Mouse (Mus musculus) neural tube, embryonic 10.5 days (tissue): ENCODE data around the gene BC049715.
"Not testable (repeated sequence)": the region's sequence is repeated elsewhere in the genome, so short reads cannot be mapped to it uniquely, and the experiment has no call there.

Experiments
- DNase-seq: peaks from one replicate; pipeline ENCODE4 v3.0.0-alpha.2; 2017; ENCODE audit warnings: low spot score; ENCODE audit errors: extremely low spot score

The BC049715 gene

GRCm38 (mm10) chr6:136827516-136827880, at the start of gene BC049715:
BC049715 (plus strand) TSS chr6:136827626.
- no peak for DNase-seq

DNA sequence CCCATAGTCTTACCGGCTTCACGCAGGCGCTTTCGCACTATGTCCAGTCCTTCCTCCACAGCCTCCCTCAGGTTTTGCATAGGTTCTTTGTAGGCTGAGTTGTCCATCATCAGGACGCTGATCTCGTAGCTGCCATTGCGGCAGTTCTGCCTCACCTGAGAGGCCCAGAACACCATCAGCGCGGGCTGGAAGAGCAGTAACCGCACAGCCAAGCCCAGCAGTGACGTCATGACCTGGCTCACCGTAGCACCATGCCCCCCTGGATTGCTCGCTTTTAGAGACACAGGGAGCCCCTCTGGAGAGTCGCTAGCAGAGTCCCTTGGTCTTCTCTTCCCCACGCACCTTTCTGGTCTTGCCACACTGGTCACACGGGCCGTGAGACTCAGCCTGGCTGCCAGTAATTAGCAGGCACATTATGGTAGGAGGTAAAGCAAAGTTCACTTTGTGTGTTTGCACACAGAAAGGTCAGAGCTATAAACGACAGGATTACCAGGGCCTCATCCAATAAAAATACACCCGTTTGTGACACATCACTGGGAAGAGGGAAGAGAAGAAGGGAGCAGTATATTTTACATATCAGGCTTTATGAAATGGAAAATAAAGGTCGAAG, 45.9 kb upstream of the BC049715 start, which contains the start of gene Gucy2c:
Gucy2c (minus strand) TSS at position 389 of the 610 bp plus-strand sequence.
- DNase-seq = no peak

GRCm38 (mm10) chr6:136782146-136782545, 45.3 kb upstream of the BC049715 start:
- no peak for DNase-seq

DNA sequence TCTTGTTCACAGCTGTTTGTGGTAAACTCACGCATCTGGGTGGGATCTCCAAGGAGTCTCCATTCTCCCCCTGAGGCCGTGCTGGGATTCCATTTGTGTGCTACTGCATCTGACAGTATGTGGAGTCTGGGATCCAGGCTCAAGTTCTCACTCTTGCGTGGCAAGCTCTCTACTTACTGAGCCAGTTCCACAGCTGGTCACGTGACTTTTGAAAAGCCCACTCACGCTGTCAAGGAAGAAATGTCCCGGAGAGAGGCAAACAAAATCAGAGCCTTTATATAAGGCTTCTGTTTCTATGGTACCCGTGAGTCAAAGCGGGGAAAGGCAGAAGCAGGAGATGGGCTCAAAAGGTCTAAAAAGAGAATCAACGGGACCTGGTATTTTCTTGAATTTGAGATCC, 44.7 kb upstream of the BC049715 start:
- no peak for DNase-seq

DNA sequence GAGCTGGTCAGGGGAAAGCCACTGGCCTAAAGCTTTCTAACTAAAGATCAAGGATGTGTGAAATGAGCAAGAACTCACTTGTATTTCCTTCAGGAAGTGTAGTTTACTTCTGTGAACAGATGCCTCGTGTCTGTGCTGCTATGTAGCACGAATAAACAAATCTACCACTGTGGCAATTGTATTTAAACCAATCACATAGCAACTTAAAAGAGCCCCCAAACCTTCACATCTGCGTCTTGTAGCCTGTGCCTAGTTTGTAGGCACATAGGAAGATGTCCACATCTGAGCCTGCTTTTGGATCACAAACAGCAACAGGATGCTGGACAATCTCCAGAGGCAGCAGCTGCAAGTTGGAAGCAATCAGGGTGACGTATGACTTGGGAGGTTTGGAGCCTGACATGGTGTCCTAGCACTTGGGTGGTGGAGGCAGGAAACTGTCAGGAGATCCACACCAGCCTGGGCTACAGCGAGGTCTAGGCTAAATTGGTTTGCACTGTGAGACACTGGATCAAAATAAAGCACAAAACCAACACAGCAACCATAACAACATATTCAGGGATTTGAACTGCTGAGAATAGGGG, 37.9 kb upstream of the BC049715 start:
- no peak for DNase-seq

DNA sequence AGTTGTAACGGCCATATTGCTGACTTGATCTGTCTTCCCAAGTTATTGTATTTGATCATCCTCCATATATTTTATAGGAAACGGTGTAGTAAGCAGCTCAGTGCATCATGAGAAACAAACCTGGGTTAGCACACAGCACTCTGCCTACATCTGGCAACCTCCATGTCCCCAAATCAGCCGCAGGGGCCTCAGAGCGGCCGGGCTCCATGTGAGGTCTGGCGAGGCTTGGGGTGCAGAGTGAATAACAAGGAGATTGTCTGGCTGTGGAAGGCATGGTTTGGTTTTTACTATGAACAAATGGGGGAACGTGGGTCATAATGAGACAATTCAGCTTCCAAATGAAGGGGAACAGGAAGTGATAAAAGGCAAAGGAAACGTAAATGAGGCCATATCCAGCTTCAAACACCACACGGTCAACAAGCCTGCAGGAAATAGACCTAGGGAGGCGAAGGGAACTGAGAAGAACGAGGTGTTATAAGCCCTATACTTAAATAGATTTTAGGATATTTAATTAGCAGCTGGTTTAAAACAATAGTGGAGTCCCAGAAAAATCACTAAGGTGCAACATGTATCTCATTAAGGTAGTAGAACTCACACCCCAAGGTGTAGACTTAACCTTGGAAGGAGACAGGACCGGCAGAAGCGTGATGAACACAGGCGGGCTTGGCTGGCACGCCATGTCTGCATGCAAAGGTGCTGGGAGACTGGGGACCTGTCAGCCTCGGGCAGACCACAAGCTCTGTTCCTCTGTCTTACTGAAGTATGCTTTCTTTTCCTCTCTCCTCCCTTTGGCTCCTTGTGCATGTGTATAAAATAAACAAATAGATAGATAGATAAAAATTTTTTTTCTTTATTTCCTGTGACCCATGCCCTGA, 34.3 kb upstream of the BC049715 start:
- no peak for DNase-seq

GRCm38 (mm10) chr6:136793831-136794525, 33.4 kb upstream of the BC049715 start:
- DNase-seq = peak; percentile 32

GRCm38 (mm10) chr6:136795110-136795509, 32.3 kb upstream of the BC049715 start:
- no peak for DNase-seq

GRCm38 (mm10) chr6:136795850-136796249, 31.6 kb upstream of the BC049715 start:
- DNase-seq = no peak

GRCm38 (mm10) chr6:136797874-136798693, 29.3 kb upstream of the BC049715 start:
- not testable (repeated sequence) for DNase-seq

GRCm38 (mm10) chr6:136800710-136801109, 26.7 kb upstream of the BC049715 start:
- DNase-seq = no peak

DNA sequence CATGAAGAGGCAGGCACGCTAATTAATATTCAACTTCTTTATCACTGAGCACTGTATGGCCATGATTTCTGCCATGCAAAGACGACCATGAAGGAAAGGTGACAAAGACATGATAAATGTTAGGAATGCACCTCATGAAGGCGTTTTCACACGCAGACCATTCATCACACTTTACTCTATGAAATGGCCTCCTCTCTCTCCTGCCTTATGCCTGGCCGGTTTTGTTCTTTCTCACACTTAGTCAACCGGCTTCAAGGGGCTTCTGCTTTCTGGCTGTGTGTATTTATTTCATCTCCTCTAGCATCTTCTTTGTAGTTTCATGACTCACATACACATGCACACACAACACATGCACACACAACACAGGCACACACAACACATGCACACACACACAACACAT, 26.2 kb upstream of the BC049715 start:
- DNase-seq = no peak

DNA sequence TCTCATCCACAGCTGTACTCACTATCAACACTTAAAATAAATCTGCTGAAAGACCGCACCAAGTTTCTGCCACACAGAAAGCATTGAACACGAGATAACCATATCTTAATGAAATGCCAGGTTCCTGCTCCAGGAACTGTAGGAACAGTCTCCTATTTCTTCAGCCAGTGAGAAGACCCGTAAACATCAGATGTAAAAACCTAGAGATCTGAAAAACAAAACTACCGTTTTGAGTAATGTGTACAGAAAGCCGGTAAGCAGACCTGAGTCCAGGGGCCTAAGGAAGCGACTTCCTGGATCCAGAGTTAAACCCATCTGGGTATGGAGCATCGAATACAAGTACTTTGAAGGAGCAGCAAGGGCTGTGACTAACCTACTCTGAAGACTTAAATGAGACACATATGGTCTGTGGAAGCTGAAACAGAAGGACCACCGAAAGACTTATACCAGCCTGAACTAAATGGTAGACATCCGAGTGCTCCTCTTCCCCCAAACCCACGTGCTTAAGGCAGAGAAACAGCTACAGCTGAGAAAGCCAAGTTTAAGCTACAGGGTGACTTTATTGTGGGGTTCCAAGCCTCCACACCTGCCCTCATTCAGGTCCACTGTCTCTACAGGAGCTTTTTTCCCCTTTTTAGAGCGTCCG, 24.2 kb upstream of the BC049715 start:
- no peak for DNase-seq

- DNase-seq = peak; percentile 92
Observed at GRCm38 (mm10) chr6:136803739-136804633, 23.4 kb upstream of the BC049715 start, which contains the start of gene Hist4h4. Hist4h4 (minus strand) TSS chr6:136804415.

- DNase-seq = no peak
Observed at GRCm38 (mm10) chr6:136804705-136805408, 22.6 kb upstream of the BC049715 start.

DNA sequence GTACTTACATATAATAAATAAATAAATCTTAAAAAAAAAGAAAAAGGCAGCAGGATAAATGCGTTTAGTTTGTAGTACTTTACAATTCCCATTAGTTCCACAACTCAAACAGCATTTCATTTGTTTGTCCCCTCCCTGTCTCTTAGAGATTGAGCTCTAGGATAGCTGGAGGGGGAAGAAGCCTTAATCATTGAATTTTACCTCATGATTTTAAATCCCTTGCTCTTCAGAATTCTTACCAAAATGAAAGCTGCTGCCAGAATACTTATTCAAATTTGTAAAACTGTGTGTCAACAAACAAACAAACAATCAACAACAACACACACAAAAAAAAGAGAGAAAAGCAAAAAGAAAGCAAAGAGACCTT, 22.0 kb upstream of the BC049715 start:
- DNase-seq = no peak

DNA sequence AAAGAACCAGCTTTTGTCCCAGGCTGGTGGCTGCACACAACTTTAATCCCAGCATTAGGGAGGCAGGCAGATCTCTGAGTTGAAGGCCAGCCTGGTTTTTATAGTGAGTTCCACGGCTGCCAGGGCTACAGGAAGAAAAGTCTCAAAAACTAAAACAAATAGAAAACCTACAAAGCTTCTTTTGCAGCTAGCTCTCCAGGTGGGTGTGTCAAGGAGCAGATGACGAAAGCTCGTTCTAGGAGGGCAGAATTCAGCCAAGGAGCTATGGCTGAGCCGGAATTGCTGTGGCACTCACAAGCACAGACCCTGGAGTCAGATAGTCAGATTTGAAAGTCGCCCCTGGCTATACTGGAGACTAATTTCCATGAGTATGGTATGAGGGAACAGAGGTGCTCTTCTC, 20.6 kb upstream of the BC049715 start:
- no peak for DNase-seq

DNA sequence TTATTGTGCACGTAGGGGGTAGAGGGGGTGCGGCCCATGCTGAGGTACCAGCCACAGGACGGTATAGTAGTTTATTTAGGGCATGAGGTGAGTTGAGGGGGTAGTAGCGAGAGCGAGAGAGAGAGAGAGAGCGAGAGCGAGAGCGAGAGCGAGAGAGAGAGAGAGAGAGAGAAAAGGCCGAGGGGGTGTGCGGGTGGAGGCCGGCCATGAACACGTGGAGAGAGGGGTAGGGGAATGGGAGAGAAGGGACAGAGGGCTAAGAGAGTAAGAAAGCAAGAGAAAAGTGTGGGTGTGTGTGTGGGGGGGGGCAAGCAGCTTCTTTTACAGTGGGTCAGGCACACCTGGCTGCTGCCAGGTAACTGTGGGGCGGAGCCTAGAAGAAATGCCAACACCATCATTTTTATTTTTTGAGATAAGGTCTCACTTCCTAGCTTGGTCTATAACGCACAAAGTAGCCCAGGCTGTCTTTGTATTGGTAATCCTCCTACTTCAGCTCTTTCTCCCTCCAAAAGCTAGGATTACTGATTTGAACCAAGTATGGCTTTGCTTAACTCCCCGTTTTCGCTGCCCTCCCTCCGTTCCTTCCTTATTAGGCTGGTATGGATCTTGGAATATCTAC, 19.9 kb upstream of the BC049715 start:
- peak; percentile 32 for DNase-seq
